Mouse (Mus musculus) embryo, embryonic 11.5 days (tissue): ENCODE data around the gene Mup21.
"Not testable (repeated sequence)": the region's sequence is repeated elsewhere in the genome, so short reads cannot be mapped to it uniquely, and the experiment has no call there.

ENCODE experiments used
- DNase-seq: peaks from one replicate; pipeline ENCODE4 v3.0.0-alpha.2; 2012; ENCODE audit warnings: low read depth, low spot score

The Mup21 gene

DNA sequence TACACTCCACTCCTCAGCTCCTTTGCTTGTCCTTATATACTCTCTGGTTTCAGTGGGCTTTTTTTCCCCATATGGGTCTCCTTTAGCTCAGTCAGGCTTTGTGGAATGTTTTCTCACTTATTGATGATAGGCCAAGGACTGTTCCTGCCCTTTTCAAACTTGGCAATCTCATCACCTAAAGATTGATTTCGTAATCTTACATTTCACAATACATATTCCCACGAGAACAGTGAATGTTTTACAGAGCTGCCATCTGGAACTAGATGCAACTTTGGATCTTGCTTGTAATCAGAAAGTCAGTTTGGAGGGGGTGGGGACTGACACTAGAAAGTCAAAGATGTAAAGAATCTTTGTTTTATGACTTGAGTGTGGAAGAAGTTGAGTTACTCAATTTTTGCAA lies at the start of gene Mup21:
TSS of gene Mup21 (minus strand) at position 53 of the 400 bp plus-strand sequence.
- DNase-seq, result no peak

DNA sequence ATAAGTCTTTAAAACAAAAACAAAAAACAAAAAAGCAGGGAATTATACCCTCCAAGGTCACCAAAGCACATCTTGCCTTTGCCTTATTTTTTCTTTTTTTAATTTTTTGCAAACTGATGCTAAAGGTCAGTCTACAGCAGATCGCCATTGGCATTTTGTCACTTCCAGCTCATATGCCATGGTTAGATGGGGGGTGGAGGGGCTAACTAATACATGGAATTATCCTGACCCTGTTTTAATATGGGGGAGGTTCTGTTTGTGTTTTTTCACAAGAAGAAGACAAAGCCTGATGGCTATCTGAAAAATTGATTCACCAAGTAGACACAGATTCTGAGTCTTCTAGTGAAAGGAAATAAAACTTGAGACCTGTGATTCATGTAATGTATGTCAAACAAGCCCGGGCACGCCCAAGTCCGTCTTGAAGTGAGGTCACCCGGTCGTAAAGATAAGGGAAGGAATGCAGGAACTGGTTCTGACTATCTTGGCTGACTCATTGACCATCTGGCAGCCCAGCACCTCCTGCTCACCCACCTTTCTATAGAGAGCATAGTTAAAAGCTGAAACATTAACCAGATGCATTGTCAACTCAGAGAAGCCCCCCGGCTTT lies 49.4 kb upstream of the Mup21 start:
- no peak for DNase-seq

DNA sequence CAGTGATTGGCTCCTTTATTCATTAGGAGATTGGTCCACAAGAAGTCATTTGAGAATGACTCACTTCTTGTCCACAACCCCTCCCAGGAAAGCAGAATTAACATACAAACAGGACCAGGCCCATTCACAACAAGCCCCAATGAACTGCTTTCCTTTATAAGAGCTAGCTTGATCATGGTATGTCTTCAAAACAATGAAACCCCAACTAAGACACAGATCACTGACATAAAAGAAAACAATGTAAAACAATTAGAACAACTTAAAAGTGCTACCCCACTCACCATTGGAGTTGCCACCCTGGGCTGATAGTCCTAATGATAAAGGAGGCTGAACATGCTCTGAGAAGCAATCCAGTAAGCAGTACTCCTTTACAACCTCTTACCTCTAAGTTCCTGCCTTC lies 38.1 kb upstream of the Mup21 start:
- DNase-seq, result no peak

DNA sequence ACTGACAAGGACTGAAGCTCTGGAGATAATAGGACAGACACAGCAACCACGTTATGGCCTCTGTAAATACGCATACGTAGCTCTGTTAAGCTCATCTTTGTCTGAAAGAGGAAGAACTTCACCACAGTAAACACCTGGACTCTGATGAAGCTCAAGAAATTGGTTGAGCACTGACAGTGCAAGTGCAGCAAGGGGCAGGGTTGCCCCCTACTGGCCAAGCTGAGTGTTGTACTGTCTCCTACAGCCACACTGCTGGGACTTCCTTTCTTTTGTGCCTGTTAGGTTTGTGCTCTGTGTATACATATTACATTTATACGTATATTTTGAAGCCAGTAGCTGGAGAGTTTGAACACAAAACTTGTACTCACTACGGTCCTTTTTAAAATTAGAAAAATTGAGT lies 26.6 kb upstream of the Mup21 start:
- DNase-seq, result peak; percentile 4

DNA sequence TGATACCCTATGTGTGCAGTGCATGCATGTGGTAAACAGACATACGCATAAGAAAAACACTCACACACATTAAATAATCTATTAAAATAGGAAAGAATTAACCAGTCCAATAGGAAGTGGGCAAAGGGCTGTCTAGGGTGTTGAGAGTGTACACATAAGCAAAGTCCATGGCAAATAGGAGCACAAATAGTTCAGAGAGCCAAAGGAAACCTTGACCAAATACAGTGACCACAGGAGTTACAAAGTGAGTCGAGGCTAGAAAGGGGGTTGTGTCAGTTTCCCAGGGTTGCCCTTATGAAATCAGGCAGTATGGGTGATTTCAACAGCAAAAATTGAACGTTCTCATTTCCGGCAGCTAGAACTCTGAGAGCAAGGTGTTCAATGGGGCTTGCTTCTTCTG lies 23.8 kb upstream of the Mup21 start:
- no peak for DNase-seq

DNA sequence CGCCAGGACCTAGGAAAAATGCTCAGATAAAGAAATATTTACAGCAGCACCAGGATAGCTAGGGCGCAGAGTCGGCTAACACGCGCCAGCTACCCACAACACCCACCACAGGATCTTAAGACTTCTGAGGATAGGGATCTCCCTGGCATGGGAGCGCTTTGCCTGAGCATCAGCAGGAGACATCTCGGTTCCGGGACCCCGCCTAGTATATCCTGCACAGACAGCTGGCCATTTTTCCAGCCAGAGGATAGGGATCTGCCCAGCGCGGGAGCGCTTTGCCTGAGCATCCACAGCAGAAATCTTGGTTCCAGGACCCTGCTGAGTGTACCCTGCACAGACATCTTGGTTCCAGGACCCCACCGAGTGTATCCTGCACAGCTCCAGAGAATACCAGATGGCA lies 17.0 kb upstream of the Mup21 start:
- not testable (repeated sequence) for DNase-seq

DNA sequence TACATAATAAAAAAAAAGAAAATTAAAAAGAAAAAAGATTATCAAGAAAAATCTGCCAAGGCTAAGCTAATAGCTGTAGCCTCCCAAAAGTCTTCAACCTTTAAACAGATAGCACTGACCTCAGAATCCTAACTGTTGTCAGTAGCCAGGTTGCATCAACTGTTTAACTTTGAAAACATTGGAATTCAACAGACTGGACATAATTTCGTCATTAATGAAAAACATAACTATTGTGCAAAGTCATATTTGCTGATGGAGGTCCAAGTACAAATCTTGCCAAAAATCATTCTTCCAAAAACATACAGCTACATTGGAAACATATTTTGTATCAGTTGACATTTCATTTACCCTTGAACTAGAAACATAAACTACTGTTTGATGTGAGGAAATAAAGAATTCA lies 7.7 kb upstream of the Mup21 start:
- no peak for DNase-seq

DNA sequence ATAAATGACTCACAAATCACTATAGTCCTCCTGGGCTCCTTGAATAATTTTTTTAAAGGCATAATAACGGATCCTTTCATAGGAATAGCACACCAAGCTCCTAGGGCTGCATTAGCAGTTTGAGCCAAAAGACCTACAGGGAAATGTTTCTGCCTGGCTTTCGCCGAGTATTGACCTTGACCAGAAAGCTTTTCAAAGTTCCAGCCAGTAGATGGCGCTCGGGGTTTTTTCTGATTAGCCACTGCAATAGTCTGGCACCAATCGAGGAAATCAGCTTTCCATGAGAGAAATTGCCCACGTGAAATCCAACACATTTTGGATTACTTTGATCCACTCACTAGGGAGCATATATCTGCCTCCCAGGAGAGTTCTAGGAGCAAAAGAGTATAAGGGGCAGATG lies 17.0 kb downstream of the Mup21 start:
- DNase-seq, result peak; percentile 2

DNA sequence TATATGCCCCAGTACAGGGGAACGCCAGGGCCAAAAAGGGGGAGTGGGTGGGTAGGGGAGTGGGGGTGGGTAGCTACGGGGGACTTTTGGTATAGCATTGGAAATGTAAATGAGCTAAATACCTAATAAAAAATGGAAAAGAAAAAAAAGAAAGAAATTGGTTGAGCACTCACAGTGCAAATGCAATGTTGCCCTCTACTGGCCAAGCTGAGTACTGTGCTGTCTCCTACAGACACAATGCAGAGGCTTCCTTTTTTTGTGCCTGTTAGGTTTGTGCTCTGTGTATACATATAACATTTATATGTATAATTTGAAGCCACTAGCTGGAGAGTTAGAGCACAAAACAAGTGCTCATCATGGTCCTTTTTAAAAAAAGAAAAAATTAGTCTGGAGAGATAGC lies 47.3 kb downstream of the Mup21 start:
- DNase-seq, result peak; percentile 1
